Mouse (Mus musculus): ENCODE results near the gene Eif2s1.

GRCm38 (mm10) chr12:78904499-78904898, 42.9 kb downstream of the Eif2s1 start:
- TF ChIP-seq POLR2A (IDR thresholded peaks at IDR 0.05; ENCODE audit: borderline replicate concordance, low read depth, low read length) (no peak), CTCF (IDR thresholded peaks at IDR 0.05; ENCODE audit: low read depth, low read length) (no peak)

Data from bone marrow macrophage, adult 2 months (primary cell).